Comparison of ENCODE assay signal across 17 mouse cellular contexts in genomic region chr6:112977246-112977645, GRCm38 (mm10). TPM values are rescaled to one million over a fixed set of nuclear protein-coding genes. Genes with fewer than 3 reads are reported as not detected.
DNase-seq lines count a peak whose midpoint lies in the region; ATAC-seq and TF ChIP-seq lines count a peak whose summit lies in the region.
"Had no signal": no experiment of that assay in that cellular context is flagged by ENCODE, and none has a peak within 500 bp of the region (broad histone marks: within the 10 kb centered on the region; RNA-seq: fewer than 3 reads in every experiment).

No protein-coding gene starts in this region.

- DNase-seq in liver, postnatal 0 days: no peak
- DNase-seq in liver, embryonic 11.5 days (ENCODE audit: low spot score): no peak
- DNase-seq in 3T3-L1 (ENCODE audit: low read depth, low spot score): peak; percentile 63
- no peak for DNase-seq in midbrain, embryonic 14.5 days
- no peak for DNase-seq in cerebellum, postnatal 14 days
- DNase-seq: adrenal gland, postnatal 25 days; cerebellum, adult 9-10 months; gastrocnemius, postnatal 36 days; kidney, adult 11 months; layer of hippocampus, adult 9-11 months; liver, embryonic 13.5 days; right cerebral cortex, postnatal 14 days; spleen, adult 18-20 months; thymus, postnatal 14 days had no signal

- H3K27ac ChIP-seq in forebrain, embryonic 13.5 days: peak overlapping the region; percentile 52; the same call in 1 of the 2 replicates
- no peak overlapping the region; the same call in 1 of the 2 replicates for H3K27ac ChIP-seq in forebrain, embryonic 15.5 days (replicated peaks)
- H3K27ac ChIP-seq in liver, postnatal 0 days (ENCODE audit: low read depth): no peak overlapping the region
- H3K27ac ChIP-seq in liver, embryonic 11.5 days (ENCODE audit: low read depth, low read length): no peak overlapping the region
- peak overlapping the region; percentile 49; the same call in 1 of the 2 replicates for H3K27ac ChIP-seq in midbrain, embryonic 14.5 days (replicated peaks; ENCODE audit: low read depth, low read length)
- H3K27ac ChIP-seq: limb, embryonic 13.5 days; liver, embryonic 13.5 days had no signal

- H3K4me2 ChIP-seq in forebrain, embryonic 13.5 days: no peak overlapping the region
- no peak overlapping the region for H3K4me2 ChIP-seq in forebrain, embryonic 15.5 days (replicated peaks)
- H3K4me2 ChIP-seq in liver, postnatal 0 days (ENCODE audit: low read depth, low read length): no peak overlapping the region
- H3K4me2 ChIP-seq in liver, embryonic 11.5 days: no peak overlapping the region
- H3K4me2 ChIP-seq in midbrain, embryonic 14.5 days (ENCODE audit: low read length): no peak overlapping the region
- H3K4me2 ChIP-seq: limb, embryonic 13.5 days; liver, embryonic 13.5 days had no signal

- 70% methylated on average over 4 of the region's 4 CpGs for WGBS in forebrain, embryonic 13.5 days
- 79% methylated on average over 4 of the region's 4 CpGs for WGBS in forebrain, embryonic 15.5 days
- WGBS in liver, postnatal 0 days (ENCODE audit: insufficient replicate concordance): 86% methylated on average over 4 of the region's 4 CpGs
- 82% methylated on average over 4 of the region's 4 CpGs for WGBS in liver, embryonic 11.5 days
- WGBS in midbrain, embryonic 14.5 days: 86% methylated on average over 4 of the region's 4 CpGs

- H3K4me1 ChIP-seq in forebrain, embryonic 13.5 days: peaks cover 51% of the 10 kb centered on the region
- H3K4me1 ChIP-seq in forebrain, embryonic 15.5 days: peaks cover 56% of the 10 kb centered on the region
- H3K4me1 ChIP-seq in liver, postnatal 0 days (ENCODE audit: insufficient read depth): no peaks in the 10 kb centered on the region
- peaks cover 4% of the 10 kb centered on the region for H3K4me1 ChIP-seq in liver, embryonic 11.5 days (replicated peaks; ENCODE audit: control insufficient read depth, insufficient read depth, low read length)
- H3K4me1 ChIP-seq in midbrain, embryonic 14.5 days (ENCODE audit: control insufficient read depth, insufficient read depth, low read length): peaks cover 48% of the 10 kb centered on the region

- no peak for TF ChIP-seq EP300 in liver, postnatal 0 days (IDR thresholded peaks at IDR 0.05; ENCODE audit: low read depth)

- no peaks in the 10 kb centered on the region for H3K27me3 ChIP-seq in forebrain, embryonic 13.5 days
- no peaks in the 10 kb centered on the region for H3K27me3 ChIP-seq in forebrain, embryonic 15.5 days
- no peaks in the 10 kb centered on the region for H3K27me3 ChIP-seq in liver, postnatal 0 days (ENCODE audit: insufficient read depth, low read length)
- no peaks in the 10 kb centered on the region for H3K27me3 ChIP-seq in liver, embryonic 11.5 days (replicated peaks; ENCODE audit: control insufficient read depth, insufficient read depth, low read length)
- no peaks in the 10 kb centered on the region for H3K27me3 ChIP-seq in midbrain, embryonic 14.5 days (ENCODE audit: control insufficient read depth, insufficient read depth, low read length)
- H3K27me3 ChIP-seq: limb, embryonic 13.5 days; liver, embryonic 13.5 days had no signal

- no peak overlapping the region for H3K4me3 ChIP-seq in forebrain, embryonic 13.5 days
- no peak overlapping the region for H3K4me3 ChIP-seq in forebrain, embryonic 15.5 days
- H3K4me3 ChIP-seq in liver, postnatal 0 days (ENCODE audit: low read depth, low read length): no peak overlapping the region
- no peak overlapping the region for H3K4me3 ChIP-seq in liver, embryonic 11.5 days (ENCODE audit: low read depth, low read length)
- no peak overlapping the region for H3K4me3 ChIP-seq in midbrain, embryonic 14.5 days (replicated peaks; ENCODE audit: low read depth, low read length)
- H3K4me3 ChIP-seq: limb, embryonic 13.5 days; liver, embryonic 13.5 days had no signal

- H3K9me3 ChIP-seq in forebrain, embryonic 13.5 days (replicated peaks): no peaks in the 10 kb centered on the region
- H3K9me3 ChIP-seq in forebrain, embryonic 15.5 days: no peaks in the 10 kb centered on the region
- no peaks in the 10 kb centered on the region for H3K9me3 ChIP-seq in liver, postnatal 0 days (ENCODE audit: low read length)
- H3K9me3 ChIP-seq in liver, embryonic 11.5 days (ENCODE audit: control insufficient read depth, low read length): no peaks in the 10 kb centered on the region
- no peaks in the 10 kb centered on the region for H3K9me3 ChIP-seq in midbrain, embryonic 14.5 days (ENCODE audit: control insufficient read depth, low read length)
- H3K9me3 ChIP-seq: limb, embryonic 13.5 days; liver, embryonic 13.5 days had no signal

- TF ChIP-seq CTCF in liver, postnatal 0 days (IDR thresholded peaks at IDR 0.05; ENCODE audit: low read depth): no peak

- no peaks in the 10 kb centered on the region for H3K36me3 ChIP-seq in forebrain, embryonic 13.5 days (ENCODE audit: poor library complexity, severe bottlenecking)
- H3K36me3 ChIP-seq in forebrain, embryonic 15.5 days: no peaks in the 10 kb centered on the region
- H3K36me3 ChIP-seq in liver, postnatal 0 days (replicated peaks; ENCODE audit: insufficient read depth, low read length): no peaks in the 10 kb centered on the region
- H3K36me3 ChIP-seq in liver, embryonic 11.5 days (ENCODE audit: control insufficient read depth, insufficient read depth, low read length): no peaks in the 10 kb centered on the region
- no peaks in the 10 kb centered on the region for H3K36me3 ChIP-seq in midbrain, embryonic 14.5 days (ENCODE audit: control insufficient read depth, insufficient read depth, low read length)
- H3K36me3 ChIP-seq: limb, embryonic 13.5 days; liver, embryonic 13.5 days had no signal

- no peak for ATAC-seq in forebrain, embryonic 13.5 days
- ATAC-seq in forebrain, embryonic 15.5 days (replicated peaks): no peak
- ATAC-seq in liver, postnatal 0 days: peak; percentile 40; the same call in 1 of the 2 replicates
- ATAC-seq in liver, embryonic 11.5 days (replicated peaks; ENCODE audit: low FRiP score): no peak
- no peak for ATAC-seq in midbrain, embryonic 14.5 days (ENCODE audit: low FRiP score, low TSS enrichment)

- no peak overlapping the region for H3K9ac ChIP-seq in forebrain, embryonic 13.5 days
- no peak overlapping the region for H3K9ac ChIP-seq in forebrain, embryonic 15.5 days (replicated peaks)
- no peak overlapping the region for H3K9ac ChIP-seq in liver, postnatal 0 days (replicated peaks)
- no peak overlapping the region for H3K9ac ChIP-seq in liver, embryonic 11.5 days (ENCODE audit: low read depth, low read length)
- no peak overlapping the region for H3K9ac ChIP-seq in midbrain, embryonic 14.5 days (replicated peaks; ENCODE audit: low read length)
- H3K9ac ChIP-seq: limb, embryonic 13.5 days; liver, embryonic 13.5 days had no signal

RNA-seq across cellular contexts. Expression of gene Srgap3, which starts 30.2 kb away (rescaled TPM):
- polyA plus RNA-seq in forebrain, embryonic 13.5 days (2015; fragmentation: Nextera tagmentation; extraction: Ambion mirVana): 30.1 and 33.6 TPM in 2 replicates
- polyA plus RNA-seq in forebrain, embryonic 15.5 days (2015; fragmentation: Nextera tagmentation; extraction: Ambion mirVana): 33.7 and 34.0 TPM in 2 replicates
- polyA plus RNA-seq in liver, postnatal 0 days (2015; fragmentation: Nextera tagmentation; extraction: Ambion mirVana): 0.13 and 0.26 TPM in 2 replicates
- 2.3 and 3.5 TPM in 2 replicates for polyA plus RNA-seq in liver, embryonic 11.5 days (2014; fragmentation: Nextera tagmentation; extraction: Ambion mirVana)
- 58.6 and 68.8 TPM in 2 replicates for polyA plus RNA-seq in midbrain, embryonic 14.5 days (2014; fragmentation: Nextera tagmentation; extraction: Ambion mirVana)

Comparison
In these comparisons a context has a peak if more than half of its experiments do, and no peak if none do; other contexts are left out.
1. H3K27ac ChIP-seq: peak in forebrain, embryonic 13.5 days (single experiment) and midbrain, embryonic 14.5 days (single experiment); none in forebrain, embryonic 15.5 days (single experiment), liver, postnatal 0 days (single experiment) and liver, embryonic 11.5 days (single experiment).